Mouse (Mus musculus): ENCODE measurements around the gene Slc25a26. TPM values are rescaled to one million over a fixed set of nuclear protein-coding genes. Genes with fewer than 3 reads are reported as not detected.

Slc25a26 gene
- polyA plus RNA-seq, 1 experiment: 6.6 TPM

Other genes starting within 250 kb of the Slc25a26 start
- gene Magi1, start 216.4 kb upstream of the Slc25a26 start, polyA plus RNA-seq (2012; rRNA removed): 5.1 and 9.1 TPM in 2 replicates
- 35.5 and 44.5 TPM in 2 replicates for gene Lrig1, start 199.8 kb downstream of the Slc25a26 start, polyA plus RNA-seq (2012; rRNA removed)

Data from large intestine, adult 2 months (tissue).